Mouse (Mus musculus): Measurements from ENCODE around the gene Mrpl45. TPM values are rescaled to one million over a fixed set of nuclear protein-coding genes. Genes with fewer than 3 reads are reported as not detected.

Mrpl45 gene
- 30.5 TPM for polyA plus RNA-seq (2017; shearing (Covaris generic))

DNA sequence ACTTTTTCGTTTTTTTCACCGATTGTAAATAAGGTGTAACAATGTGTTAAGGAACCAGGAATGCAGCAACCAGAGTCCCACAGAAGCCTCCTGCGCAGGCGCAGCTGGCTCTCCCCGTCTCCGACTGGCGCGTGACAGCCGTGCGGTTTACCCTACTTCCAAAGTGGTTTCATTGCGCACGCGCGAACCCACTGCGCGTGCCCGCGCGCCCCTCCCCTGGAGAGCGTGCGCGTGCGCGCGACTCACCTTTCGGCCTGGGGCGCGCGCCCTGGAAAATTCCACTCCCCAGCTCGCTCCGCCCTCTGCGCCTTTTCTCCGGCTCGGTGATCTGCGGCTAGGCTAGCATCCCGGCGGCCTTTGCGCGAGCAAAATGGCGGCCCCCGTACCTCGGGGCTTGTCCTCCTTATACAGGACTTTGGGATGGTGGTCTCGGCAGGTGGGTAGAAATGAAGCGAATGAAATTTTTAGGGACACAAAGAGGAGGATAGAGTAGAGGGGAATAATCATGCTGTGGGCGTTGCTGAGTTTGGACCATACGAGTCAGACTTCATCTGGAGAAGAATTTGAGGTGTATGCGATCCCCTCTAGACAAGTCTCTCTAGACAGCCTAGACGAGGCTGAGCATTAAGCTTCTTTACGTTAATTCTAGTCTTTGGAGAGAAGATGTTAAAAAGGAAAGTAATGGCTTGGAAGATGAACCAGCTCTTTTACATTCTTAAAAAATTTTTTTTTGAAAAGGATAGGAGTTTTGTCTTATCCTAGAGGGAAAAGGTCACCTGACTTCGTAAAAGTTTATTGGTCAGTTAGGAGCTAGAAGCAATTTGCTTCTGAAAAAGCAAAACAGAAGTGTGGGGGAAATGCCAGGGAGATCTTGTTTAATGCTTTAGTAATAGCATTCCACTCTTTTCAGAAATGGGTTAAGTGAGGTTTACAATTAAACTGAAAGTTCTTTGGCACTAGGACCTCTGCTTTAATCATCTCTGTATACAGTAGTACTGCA, at the start of gene Mrpl45:
Gene Mrpl45 (plus strand): TSS at position 213 of the 1,000 bp plus-strand sequence.

DNA sequence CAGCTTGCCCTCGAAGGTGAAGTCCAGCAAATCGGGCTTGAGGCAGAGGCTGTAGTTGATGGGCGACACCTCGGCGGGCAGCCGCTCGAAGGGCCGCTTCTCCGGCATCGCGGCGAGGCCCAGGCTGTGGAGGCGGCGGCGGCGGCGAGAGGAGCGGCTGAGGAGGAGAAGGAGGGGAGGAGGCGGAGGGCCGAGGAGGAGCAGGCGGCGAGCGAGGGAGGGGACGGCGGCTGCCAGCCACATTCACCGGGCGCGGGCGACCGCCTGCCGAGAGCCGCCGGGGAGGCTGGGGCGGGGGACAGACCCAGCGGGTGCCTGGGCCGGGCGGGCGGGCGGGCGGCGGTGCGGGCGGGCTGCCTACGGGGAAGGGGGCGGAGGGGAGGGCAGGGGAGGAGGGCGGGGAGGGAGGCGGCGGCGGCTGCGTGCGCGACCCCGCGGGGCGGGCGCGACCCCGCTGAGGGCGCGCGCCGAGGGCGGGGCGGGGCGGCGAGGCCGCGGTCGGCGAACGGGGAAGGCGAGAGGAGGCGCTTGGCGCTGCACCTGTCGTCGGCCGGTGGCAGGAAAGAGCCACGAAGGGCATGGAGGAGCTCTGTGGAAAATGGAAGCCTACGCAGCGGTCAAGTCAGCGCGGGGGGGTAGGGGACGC, 35.2 kb upstream of the Mrpl45 start, which contains the start of gene Npepps:
Gene Npepps (minus strand): TSS at position 423 of the 646 bp plus-strand sequence.

DNA sequence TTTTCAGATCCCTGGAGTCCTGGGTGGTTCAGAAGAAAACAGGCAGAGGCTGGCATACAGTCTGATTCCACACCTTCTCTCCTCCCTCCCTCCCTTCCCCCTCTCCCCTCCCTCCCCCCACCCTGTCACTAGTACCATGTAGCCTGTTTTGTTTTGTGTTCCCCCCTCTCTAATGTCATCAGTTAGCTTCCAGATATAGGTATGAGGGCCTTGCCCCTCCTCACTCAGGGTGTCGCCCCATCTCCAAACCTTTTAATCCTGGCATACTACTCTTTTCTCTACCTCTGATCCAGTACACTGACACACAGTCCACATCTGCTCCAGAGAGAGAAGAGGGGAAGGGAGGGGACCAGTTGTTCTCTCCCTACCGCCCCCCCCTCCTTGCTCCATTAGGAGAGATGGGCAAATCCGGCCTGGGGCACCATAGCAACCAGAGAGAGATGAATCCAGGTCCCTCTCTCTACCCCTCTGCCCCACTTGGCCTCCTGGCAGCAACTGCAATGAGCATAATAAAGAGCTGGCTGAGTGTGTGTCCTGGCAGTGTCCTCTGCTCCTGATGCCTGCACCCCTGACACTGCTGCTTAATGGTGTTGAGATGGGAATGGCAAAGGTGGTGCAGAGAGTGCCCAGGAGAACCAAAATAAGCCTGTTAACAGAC, 36.6 kb downstream of the Mrpl45 start, which contains the start of gene Gpr179:
Gene Gpr179 (minus strand): TSS at position 51 of the 658 bp plus-strand sequence.

DNA sequence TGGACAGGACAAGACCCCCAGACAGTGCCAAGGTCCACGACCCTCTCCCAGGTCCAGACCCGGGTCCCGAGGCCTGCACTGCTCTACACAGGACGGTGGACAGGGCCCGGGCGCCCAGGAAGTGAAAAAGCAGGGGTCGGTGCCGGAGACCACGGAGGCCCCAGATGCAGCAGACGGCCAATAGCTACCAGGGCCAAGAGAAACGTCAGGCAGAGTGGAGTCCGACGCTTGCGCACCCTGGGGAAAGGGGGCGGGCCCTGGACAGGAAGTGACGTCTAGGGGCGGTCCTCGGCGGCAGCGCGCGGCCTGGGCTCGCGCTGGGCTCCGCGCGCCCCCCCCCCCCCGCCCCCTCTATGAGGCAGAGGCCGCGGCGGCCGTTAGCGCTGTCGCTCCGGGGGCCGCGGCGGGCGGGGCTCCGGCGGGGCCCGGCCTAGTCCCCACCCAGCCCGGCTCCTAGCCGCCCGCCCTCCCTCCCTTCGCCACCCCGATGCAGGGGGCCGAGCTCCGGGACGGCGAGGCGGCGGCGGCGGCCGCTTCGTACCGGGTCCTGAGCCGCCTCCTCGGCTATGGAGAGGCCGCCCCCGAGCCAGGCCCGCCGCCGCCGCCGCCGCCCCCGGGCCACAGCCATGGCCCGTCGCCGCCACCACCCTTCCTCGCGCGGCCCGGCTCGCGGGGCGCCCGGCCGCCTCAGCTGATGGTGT, 46.6 kb downstream of the Mrpl45 start, which contains the start of gene Socs7:
Gene Socs7 (plus strand): TSS at position 604 of the 701 bp plus-strand sequence.

Other genes with a start within 250 kb of the Mrpl45 start
- gene Tbx21, start 200.4 kb upstream of the Mrpl45 start, polyA plus RNA-seq (2017; shearing (Covaris generic)), result 10.0 TPM
- not detected for gene Tbkbp1, start 164.2 kb upstream of the Mrpl45 start, polyA plus RNA-seq (2017; shearing (Covaris generic))
- 31.9 TPM for gene Kpnb1, start 127.8 kb upstream of the Mrpl45 start, polyA plus RNA-seq (2017; shearing (Covaris generic))
- 30.7 TPM for gene Npepps, start 35.1 kb upstream of the Mrpl45 start, polyA plus RNA-seq (2017; shearing (Covaris generic))
- 0.22 TPM for gene Gpr179, start 36.4 kb downstream of the Mrpl45 start, polyA plus RNA-seq (2017; shearing (Covaris generic))
- 1.1 TPM for gene Socs7, start 46.8 kb downstream of the Mrpl45 start, polyA plus RNA-seq (2017; shearing (Covaris generic))
- gene Arhgap23, start 99.8 kb downstream of the Mrpl45 start, polyA plus RNA-seq (2017; shearing (Covaris generic)), result not detected
- gene 4933428G20Rik, start 184.6 kb downstream of the Mrpl45 start, polyA plus RNA-seq (2017; shearing (Covaris generic)), result not detected